Mouse (Mus musculus): ENCODE results near the gene Eva1b. TPM values are rescaled to one million over a fixed set of nuclear protein-coding genes. Genes with fewer than 3 reads are reported as not detected.

Eva1b gene
- polyA plus RNA-seq, 2 experiments, result 11.9 to 12.0 TPM

DNA sequence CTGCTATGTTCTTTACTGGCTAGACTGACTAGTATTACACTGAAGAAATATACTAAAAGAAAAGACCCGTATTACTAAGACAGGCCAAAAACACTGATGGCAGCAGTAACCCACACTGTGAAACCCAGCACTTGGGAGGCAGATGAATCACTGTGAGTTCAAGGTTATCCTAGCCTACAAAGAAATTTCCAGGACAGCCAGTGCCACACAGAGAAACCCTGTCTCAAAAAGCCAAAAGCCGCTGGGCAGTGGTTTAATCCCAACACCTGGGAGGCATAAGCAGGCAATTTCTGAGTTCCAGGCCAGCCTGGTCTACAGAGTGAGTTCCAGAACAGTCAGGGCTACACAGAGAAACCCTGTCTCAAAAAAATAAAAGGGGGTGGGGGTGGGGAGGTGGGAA lies 43.1 kb downstream of the Eva1b start:
- H3K36me3 ChIP-seq (replicated peaks; ENCODE audit: control insufficient read depth, insufficient read depth, low read depth), result peaks cover 70% of the 10 kb centered on the region
- H3K9ac ChIP-seq (replicated peaks), result no peak overlapping the region
- H3K4me1 ChIP-seq (replicated peaks; ENCODE audit: control insufficient read depth in 2 of 2, insufficient read depth in 2 of 2, low read length in 1 of 2), result no peaks in the 10 kb centered on the region
- H3K4me2 ChIP-seq (ENCODE audit: low read depth), result no peak overlapping the region
- H3K27me3 ChIP-seq (ENCODE audit: control insufficient read depth, insufficient read depth, low read length), result no peaks in the 10 kb centered on the region
- 87% methylated on average over 2 of the region's 2 CpGs for whole genome bisulfite sequencing (ENCODE audit: insufficient replicate concordance)
- no peaks in the 10 kb centered on the region for H3K9me3 ChIP-seq (ENCODE audit: control insufficient read depth, low read length)
- H3K4me3 ChIP-seq (ENCODE audit: insufficient read depth in 1 of 2, low read depth in 2 of 2, low read length in 2 of 2), result no peak overlapping the region
- no peak for TF ChIP-seq EP300 (IDR thresholded peaks at IDR 0.05; ENCODE audit: low read depth)
- no peak for TF ChIP-seq CTCF (IDR thresholded peaks at IDR 0.05; ENCODE audit: low read depth)
- ATAC-seq (ENCODE audit: insufficient read depth) (no peak), DNase-seq (ENCODE audit: low read depth in 3 of 3, low spot score in 3 of 3) (no peak)
- H3K27ac ChIP-seq, result no peak overlapping the region

DNA sequence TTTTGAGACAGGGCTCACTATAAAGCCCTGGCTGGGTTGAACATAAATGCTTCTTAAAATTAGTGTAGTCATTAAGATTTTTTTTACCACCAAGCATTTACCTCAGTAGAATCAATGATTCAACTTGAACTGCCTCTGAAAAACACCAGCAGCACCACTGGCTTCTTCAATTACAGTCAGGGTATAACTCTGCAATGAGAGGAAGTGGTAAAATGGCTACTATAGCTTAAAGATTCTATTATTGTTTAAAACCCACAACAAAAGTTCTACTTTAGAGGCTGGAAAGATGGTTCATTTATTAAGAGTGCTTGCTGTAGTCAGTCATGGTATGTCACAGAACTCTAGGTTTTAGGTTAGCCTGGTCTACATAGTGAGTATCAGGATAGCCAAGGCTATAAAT lies 46.7 kb downstream of the Eva1b start:
- H3K9ac ChIP-seq (replicated peaks), result no peak overlapping the region
- H3K4me1 ChIP-seq (replicated peaks; ENCODE audit: control insufficient read depth in 2 of 2, insufficient read depth in 2 of 2, low read length in 1 of 2), result peaks cover 5 to 12% of the 10 kb centered on the region in 2 experiments; a peak in 3 of 4 replicates
- peaks cover 58% of the 10 kb centered on the region for H3K36me3 ChIP-seq (replicated peaks; ENCODE audit: control insufficient read depth, insufficient read depth, low read depth)
- TF ChIP-seq EP300 (IDR thresholded peaks at IDR 0.05; ENCODE audit: low read depth) (no peak), CTCF (IDR thresholded peaks at IDR 0.05; ENCODE audit: low read depth) (no peak)
- no peak for ATAC-seq (ENCODE audit: insufficient read depth)
- no peak overlapping the region for H3K4me2 ChIP-seq (ENCODE audit: low read depth)
- H3K9me3 ChIP-seq (ENCODE audit: control insufficient read depth, low read length), result no peaks in the 10 kb centered on the region
- H3K27me3 ChIP-seq (ENCODE audit: control insufficient read depth, insufficient read depth, low read length), result no peaks in the 10 kb centered on the region
- no peak overlapping the region for H3K4me3 ChIP-seq (ENCODE audit: insufficient read depth in 1 of 2, low read depth in 2 of 2, low read length in 2 of 2)
- no peak for DNase-seq (ENCODE audit: low read depth in 3 of 3, low spot score in 3 of 3)
- H3K27ac ChIP-seq, result no peak overlapping the region

DNA sequence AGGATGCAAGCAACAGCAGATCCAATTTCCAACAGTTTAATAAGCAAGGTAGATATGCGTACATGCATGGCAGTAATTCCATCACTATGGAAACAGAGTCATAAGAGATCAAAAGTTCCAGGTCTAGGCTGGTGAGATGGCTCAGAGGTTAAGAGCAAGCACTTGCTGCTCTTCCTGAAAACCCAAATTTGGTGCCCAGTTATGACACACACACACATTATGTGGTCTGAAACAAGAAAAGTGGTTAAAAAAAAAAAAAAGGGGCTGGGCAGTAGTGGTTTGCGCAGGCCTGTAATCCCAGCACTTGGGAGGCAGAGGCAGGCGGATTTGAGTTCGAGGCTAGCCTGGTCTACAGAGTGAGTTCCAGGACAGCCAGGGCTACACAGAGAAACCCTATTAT lies 47.4 kb downstream of the Eva1b start:
- no peaks in the 10 kb centered on the region for H3K27me3 ChIP-seq (ENCODE audit: control insufficient read depth, insufficient read depth, low read length)
- ATAC-seq (ENCODE audit: insufficient read depth), result no peak
- no peak overlapping the region for H3K4me3 ChIP-seq (ENCODE audit: insufficient read depth in 1 of 2, low read depth in 2 of 2, low read length in 2 of 2)
- 79% methylated on average over 4 of the region's 4 CpGs for WGBS (ENCODE audit: insufficient replicate concordance)
- peaks cover 59% of the 10 kb centered on the region for H3K36me3 ChIP-seq (replicated peaks; ENCODE audit: control insufficient read depth, insufficient read depth, low read depth)
- H3K27ac ChIP-seq, result no peak overlapping the region
- H3K4me1 ChIP-seq (replicated peaks; ENCODE audit: control insufficient read depth in 2 of 2, insufficient read depth in 2 of 2, low read length in 1 of 2), result peaks cover 10 to 19% of the 10 kb centered on the region in 2 experiments
- H3K9ac ChIP-seq (replicated peaks), result no peak overlapping the region
- TF ChIP-seq EP300 (IDR thresholded peaks at IDR 0.05; ENCODE audit: low read depth), result no peak
- no peak for TF ChIP-seq CTCF (IDR thresholded peaks at IDR 0.05; ENCODE audit: low read depth)
- no peaks in the 10 kb centered on the region for H3K9me3 ChIP-seq (ENCODE audit: control insufficient read depth, low read length)
- no peak overlapping the region for H3K4me2 ChIP-seq (ENCODE audit: low read depth)
- DNase-seq (ENCODE audit: low read depth in 3 of 3, low spot score in 3 of 3), result no peak

DNA sequence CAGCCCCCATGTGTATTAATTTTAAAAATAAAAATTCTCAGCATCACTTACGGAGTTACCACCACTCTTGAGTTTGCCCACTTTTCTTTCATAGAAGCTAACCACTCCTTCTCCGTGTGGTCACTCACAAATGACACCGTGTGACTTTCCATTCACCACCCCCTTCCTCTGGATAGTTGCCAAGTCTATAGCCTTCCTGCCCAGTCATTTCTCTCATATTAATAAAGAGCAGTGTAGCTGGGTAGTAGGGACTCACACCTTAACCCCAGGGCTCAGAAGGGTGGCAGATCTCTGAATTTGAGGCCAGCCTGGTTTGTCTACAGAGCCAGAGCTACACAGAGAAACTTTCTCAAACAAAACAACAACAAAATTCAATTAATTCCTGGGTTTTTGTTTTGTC lies 49.9 kb downstream of the Eva1b start:
- H3K9me3 ChIP-seq (ENCODE audit: control insufficient read depth, low read length), result no peaks in the 10 kb centered on the region
- H3K4me3 ChIP-seq (ENCODE audit: insufficient read depth in 1 of 2, low read depth in 2 of 2, low read length in 2 of 2), result no peak overlapping the region
- ATAC-seq (ENCODE audit: insufficient read depth) (no peak), DNase-seq (ENCODE audit: low read depth in 3 of 3, low spot score in 3 of 3) (no peak)
- peaks cover 48% of the 10 kb centered on the region for H3K36me3 ChIP-seq (replicated peaks; ENCODE audit: control insufficient read depth, insufficient read depth, low read depth)
- 64% methylated on average over 3 of the region's 3 CpGs for WGBS (ENCODE audit: insufficient replicate concordance)
- H3K9ac ChIP-seq (replicated peaks), result no peak overlapping the region
- no peak overlapping the region for H3K27ac ChIP-seq
- H3K4me2 ChIP-seq (ENCODE audit: low read depth), result no peak overlapping the region
- peaks cover 20 to 29% of the 10 kb centered on the region in 2 experiments for H3K4me1 ChIP-seq (replicated peaks; ENCODE audit: control insufficient read depth in 2 of 2, insufficient read depth in 2 of 2, low read length in 1 of 2)
- H3K27me3 ChIP-seq (ENCODE audit: control insufficient read depth, insufficient read depth, low read length), result no peaks in the 10 kb centered on the region
- no peak for TF ChIP-seq EP300 (IDR thresholded peaks at IDR 0.05; ENCODE audit: low read depth)
- TF ChIP-seq CTCF (IDR thresholded peaks at IDR 0.05; ENCODE audit: low read depth), result no peak

Other genes with a start within 250 kb of the Eva1b start
- gene Csf3r, start 123.2 kb upstream of the Eva1b start, polyA plus RNA-seq (2012; rRNA removed), result 3.1 and 3.6 TPM in 2 replicates
- 2.1 and 2.7 TPM in 2 replicates for gene Csf3r, start 123.2 kb upstream of the Eva1b start, polyA plus RNA-seq (2014; fragmentation: Nextera tagmentation; extraction: Ambion mirVana)
- 23.3 and 41.3 TPM in 2 replicates for gene Mrps15, start 100.8 kb upstream of the Eva1b start, polyA plus RNA-seq (2012; rRNA removed)
- gene Mrps15, start 100.8 kb upstream of the Eva1b start, polyA plus RNA-seq (2014; fragmentation: Nextera tagmentation; extraction: Ambion mirVana), result 88.4 and 99.5 TPM in 2 replicates
- gene Oscp1, start 89.2 kb upstream of the Eva1b start, polyA plus RNA-seq (2012; rRNA removed), result 0.29 and 0.31 TPM in 2 replicates
- 1.4 and 1.8 TPM in 2 replicates for gene Oscp1, start 89.2 kb upstream of the Eva1b start, polyA plus RNA-seq (2014; fragmentation: Nextera tagmentation; extraction: Ambion mirVana)
- 20.1 and 20.3 TPM in 2 replicates for gene Lsm10, start 51.1 kb upstream of the Eva1b start, polyA plus RNA-seq (2012; rRNA removed)
- 24.4 and 25.9 TPM in 2 replicates for gene Lsm10, start 51.1 kb upstream of the Eva1b start, polyA plus RNA-seq (2014; fragmentation: Nextera tagmentation; extraction: Ambion mirVana)
- 4.3 and 5.6 TPM in 2 replicates for gene Stk40, start 43.8 kb upstream of the Eva1b start, polyA plus RNA-seq (2012; rRNA removed)
- 8.2 and 9.0 TPM in 2 replicates for gene Stk40, start 43.8 kb upstream of the Eva1b start, polyA plus RNA-seq (2014; fragmentation: Nextera tagmentation; extraction: Ambion mirVana)
- gene Sh3d21, start 15.7 kb downstream of the Eva1b start, polyA plus RNA-seq (2012; rRNA removed), result 0.46 and 0.53 TPM in 2 replicates
- gene Sh3d21, start 15.7 kb downstream of the Eva1b start, polyA plus RNA-seq (2014; fragmentation: Nextera tagmentation; extraction: Ambion mirVana), result 0.77 and 0.93 TPM in 2 replicates
- 39.2 and 62.6 TPM in 2 replicates for gene Thrap3, start 55.0 kb downstream of the Eva1b start, polyA plus RNA-seq (2012; rRNA removed)
- 77.9 and 84.2 TPM in 2 replicates for gene Thrap3, start 55.0 kb downstream of the Eva1b start, polyA plus RNA-seq (2014; fragmentation: Nextera tagmentation; extraction: Ambion mirVana)
- 8.6 and 9.4 TPM in 2 replicates for gene Map7d1, start 108.6 kb downstream of the Eva1b start, polyA plus RNA-seq (2012; rRNA removed)
- 4.9 and 6.1 TPM in 2 replicates for gene Map7d1, start 108.6 kb downstream of the Eva1b start, polyA plus RNA-seq (2014; fragmentation: Nextera tagmentation; extraction: Ambion mirVana)
- 16.3 and 23.4 TPM in 2 replicates for gene Trappc3, start 114.6 kb downstream of the Eva1b start, polyA plus RNA-seq (2012; rRNA removed)
- gene Trappc3, start 114.6 kb downstream of the Eva1b start, polyA plus RNA-seq (2014; fragmentation: Nextera tagmentation; extraction: Ambion mirVana), result 8.8 and 9.2 TPM in 2 replicates
- 0.15 and 0.28 TPM in 2 replicates for gene Col8a2, start 139.0 kb downstream of the Eva1b start, polyA plus RNA-seq (2012; rRNA removed)
- 0.25 and 0.52 TPM in 2 replicates for gene Col8a2, start 139.0 kb downstream of the Eva1b start, polyA plus RNA-seq (2014; fragmentation: Nextera tagmentation; extraction: Ambion mirVana)
- 15.4 TPM in 2 replicates for gene Adprhl2, start 174.0 kb downstream of the Eva1b start, polyA plus RNA-seq (2012; rRNA removed)
- gene Adprhl2, start 174.0 kb downstream of the Eva1b start, polyA plus RNA-seq (2014; fragmentation: Nextera tagmentation; extraction: Ambion mirVana), result 15.4 and 18.4 TPM in 2 replicates
- gene Tekt2, start 177.9 kb downstream of the Eva1b start, polyA plus RNA-seq (2012; rRNA removed), result 0.45 and 0.85 TPM in 2 replicates
- 0.39 and 0.44 TPM in 2 replicates for gene Tekt2, start 177.9 kb downstream of the Eva1b start, polyA plus RNA-seq (2014; fragmentation: Nextera tagmentation; extraction: Ambion mirVana)